22 mouse cellular contexts compared by ENCODE assay signal in the genomic region with DNA sequence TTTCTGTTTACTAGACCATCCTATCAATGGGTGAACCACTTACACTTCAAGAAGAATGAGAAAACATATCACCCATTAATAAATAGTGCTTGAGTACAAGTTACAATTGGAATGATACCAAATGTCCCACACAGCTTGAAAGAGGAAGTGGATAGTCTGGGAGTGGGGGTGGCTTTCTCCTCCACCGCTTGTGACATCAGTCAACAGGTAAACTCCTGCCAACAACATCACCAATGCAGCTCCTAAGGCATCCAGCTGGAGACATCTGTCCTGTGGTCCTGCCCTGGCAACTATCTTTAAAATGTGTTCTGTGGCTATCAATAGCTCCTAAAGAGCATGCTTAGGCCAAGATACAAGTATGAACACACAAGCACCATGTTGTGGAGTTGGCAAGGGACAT.
DNase-seq lines count a peak whose midpoint lies in the region; ATAC-seq and TF ChIP-seq lines count a peak whose summit lies in the region.
"Had no signal": no experiment of that assay in that cellular context is flagged by ENCODE, and none has a peak within 500 bp of the region (broad histone marks: within the 10 kb centered on the region; RNA-seq: fewer than 3 reads in every experiment).

No protein-coding gene starts in this region.

- no peaks in the 10 kb centered on the region for H3K9me3 ChIP-seq in lung, postnatal 0 days (ENCODE audit: low read length)
- H3K9me3 ChIP-seq in forebrain, embryonic 12.5 days = no peaks in the 10 kb centered on the region
- H3K9me3 ChIP-seq: hindbrain, embryonic 15.5 days; limb, embryonic 15.5 days; midbrain, embryonic 15.5 days; neural tube, embryonic 13.5 days had no signal

- no peak overlapping the region for H3K4me2 ChIP-seq in lung, postnatal 0 days (replicated peaks; ENCODE audit: low read depth, low read length)
- no peak overlapping the region for H3K4me2 ChIP-seq in forebrain, embryonic 12.5 days
- H3K4me2 ChIP-seq: embryonic facial prominence, embryonic 12.5 days; hindbrain, embryonic 15.5 days; limb, embryonic 15.5 days; midbrain, embryonic 15.5 days; neural tube, embryonic 13.5 days had no signal

- ATAC-seq in lung, postnatal 0 days = peak; percentile 33
- peak; percentile 48 for ATAC-seq in common myeloid progenitor, adult 5-6 weeks (replicated peaks; ENCODE audit: low read depth, poor library complexity, severe bottlenecking)
- no peak for ATAC-seq in forebrain, embryonic 12.5 days (ENCODE audit: low FRiP score)
- ATAC-seq: midbrain, embryonic 15.5 days had no signal

- no peak overlapping the region for H3K4me3 ChIP-seq in lung, postnatal 0 days (ENCODE audit: low read depth, low read length)
- no peak overlapping the region for H3K4me3 ChIP-seq in forebrain, embryonic 12.5 days (replicated peaks)
- H3K4me3 ChIP-seq: embryonic facial prominence, embryonic 12.5 days; gastrocnemius, adult 2 months; hindbrain, embryonic 15.5 days; limb, embryonic 15.5 days; midbrain, embryonic 15.5 days; myocyte; neural tube, embryonic 13.5 days had no signal

- TF ChIP-seq CTCF in lung, postnatal 0 days (IDR thresholded peaks at IDR 0.05) = no peak

- H3K36me3 ChIP-seq in lung, postnatal 0 days (ENCODE audit: insufficient read depth, low read length) = no peaks in the 10 kb centered on the region
- H3K36me3 ChIP-seq in forebrain, embryonic 12.5 days (replicated peaks) = no peaks in the 10 kb centered on the region
- H3K36me3 ChIP-seq: embryonic facial prominence, embryonic 12.5 days; hindbrain, embryonic 15.5 days; limb, embryonic 15.5 days; midbrain, embryonic 15.5 days; neural tube, embryonic 13.5 days had no signal

- H3K9ac ChIP-seq in lung, postnatal 0 days (replicated peaks; ENCODE audit: low read depth) = no peak overlapping the region
- no peak overlapping the region for H3K9ac ChIP-seq in forebrain, embryonic 12.5 days
- H3K9ac ChIP-seq: embryonic facial prominence, embryonic 12.5 days; hindbrain, embryonic 15.5 days; limb, embryonic 15.5 days; liver, embryonic 14.5 days; midbrain, embryonic 15.5 days; neural tube, embryonic 13.5 days had no signal

- H3K27ac ChIP-seq in lung, postnatal 0 days (ENCODE audit: low read length) = no peak overlapping the region
- H3K27ac ChIP-seq in forebrain, embryonic 12.5 days = no peak overlapping the region
- H3K27ac ChIP-seq: embryonic facial prominence, embryonic 12.5 days; gastrocnemius, adult 2 months; hindbrain, embryonic 15.5 days; kidney, postnatal 0 days; limb, embryonic 15.5 days; liver, embryonic 14.5 days; midbrain, embryonic 15.5 days; neural tube, embryonic 13.5 days had no signal

- no peak for DNase-seq in lung, postnatal 0 days (ENCODE audit: low spot score)
- no peak for DNase-seq in lung, postnatal 25 days (ENCODE audit: low spot score)
- peak; percentile 9 for DNase-seq in heart, postnatal 25 days (ENCODE audit: low spot score)
- no peak for DNase-seq in layer of hippocampus, adult 11-12 months (ENCODE audit: low spot score)
- no peak for DNase-seq in adrenal gland, postnatal 25 days
- DNase-seq: adrenal gland, postnatal 36 days; cerebellum, adult 9-10 months; gastrocnemius, adult 2 months; kidney, adult 2 months; left cerebral cortex, postnatal 4 days; right cerebral cortex, postnatal 4 days; thymus, postnatal 36 days had no signal

- 75% methylated on average over 1 of the region's 1 CpGs for WGBS in lung, postnatal 0 days
- 95% methylated on average over 1 of the region's 1 CpGs for WGBS in forebrain, embryonic 12.5 days

- TF ChIP-seq EP300 in lung, postnatal 0 days (IDR thresholded peaks at IDR 0.05) = no peak

- H3K4me1 ChIP-seq in lung, postnatal 0 days (ENCODE audit: insufficient read depth, low read depth, low read length) = no peaks in the 10 kb centered on the region
- H3K4me1 ChIP-seq in forebrain, embryonic 12.5 days = no peaks in the 10 kb centered on the region
- H3K4me1 ChIP-seq: midbrain, embryonic 15.5 days had no signal

- intact Hi-C loops in heart, postnatal 25 days (cut with DNase I) = no loop called here

- no peaks in the 10 kb centered on the region for H3K27me3 ChIP-seq in lung, postnatal 0 days (replicated peaks; ENCODE audit: insufficient read depth, low read length)
- no peaks in the 10 kb centered on the region for H3K27me3 ChIP-seq in forebrain, embryonic 12.5 days
- H3K27me3 ChIP-seq: embryonic facial prominence, embryonic 12.5 days; hindbrain, embryonic 15.5 days; limb, embryonic 15.5 days; midbrain, embryonic 15.5 days; neural tube, embryonic 13.5 days had no signal
